Mouse (Mus musculus) CD4-positive, CD25-positive, alpha-beta regulatory T cell, adult 2 months (primary cell): Measurements from ENCODE around the gene Olfr10.

Experiments used
- DNase-seq: peaks from one replicate; pipeline ENCODE4 v3.0.0-alpha.2; 2012; ENCODE audit warnings: low read depth, low spot score

Olfr10 gene

DNA sequence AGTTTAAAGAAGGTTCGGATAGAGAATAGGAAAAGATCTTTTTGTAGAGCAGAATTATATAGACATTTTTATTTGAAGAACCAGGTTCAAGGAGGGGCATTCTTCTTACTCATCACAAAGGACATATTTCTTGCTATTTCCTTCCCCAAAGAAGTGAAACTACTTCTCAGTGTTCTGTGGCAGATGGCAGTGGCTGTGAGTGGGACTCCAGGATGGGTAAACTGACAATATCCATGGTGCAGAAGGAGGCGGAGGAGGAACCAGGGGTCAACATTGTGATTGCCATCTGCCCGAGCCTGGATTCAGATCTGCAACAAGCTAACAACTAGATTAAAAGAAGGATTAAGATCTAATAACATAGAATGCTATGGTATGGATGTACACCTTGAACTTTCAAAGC lies 22.2 kb downstream of the Olfr10 start:
- DNase-seq = no peak

DNA sequence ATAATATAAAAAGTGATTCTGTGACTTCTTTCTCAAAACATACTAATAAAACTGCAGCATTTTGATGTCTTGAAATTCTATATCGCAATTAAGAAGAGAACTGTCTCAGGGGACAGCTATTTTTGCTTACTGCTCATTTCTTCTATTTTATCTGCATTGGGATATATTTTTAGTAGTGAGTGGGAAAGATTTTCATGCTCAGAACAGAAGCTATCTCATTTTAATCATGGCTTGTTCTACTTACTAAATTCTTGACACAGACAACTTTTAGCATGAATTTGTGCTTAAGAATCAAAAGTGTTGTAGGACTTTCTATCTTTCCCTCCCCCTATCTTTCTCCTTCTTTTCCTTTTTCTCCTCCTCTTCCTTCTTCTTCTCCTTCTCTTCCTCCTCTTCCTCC lies 25.1 kb downstream of the Olfr10 start:
- DNase-seq = no peak

DNA sequence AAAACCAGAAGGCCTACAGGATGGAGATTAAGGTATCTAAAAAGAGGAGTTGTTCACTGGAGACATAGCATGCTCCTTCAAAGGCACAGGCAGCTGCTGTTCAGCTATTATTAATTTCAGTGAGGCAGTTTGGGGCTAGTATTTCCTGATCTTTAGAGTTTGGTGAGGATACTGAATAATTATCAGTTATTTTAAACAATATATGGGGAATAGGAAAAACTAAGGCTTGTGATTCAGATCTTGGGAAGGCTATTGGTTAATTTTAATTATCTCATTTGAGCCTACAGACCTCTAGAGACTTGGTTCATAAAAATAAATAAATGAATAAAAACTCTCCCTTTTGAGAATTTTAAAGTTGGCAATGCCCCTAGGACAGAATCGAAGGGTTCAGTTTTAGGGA lies 30.3 kb downstream of the Olfr10 start, which contains the start of gene Olfr1390:
Olfr1390 (plus strand) TSS at position 301 of the 400 bp plus-strand sequence.
- DNase-seq = no peak

DNA sequence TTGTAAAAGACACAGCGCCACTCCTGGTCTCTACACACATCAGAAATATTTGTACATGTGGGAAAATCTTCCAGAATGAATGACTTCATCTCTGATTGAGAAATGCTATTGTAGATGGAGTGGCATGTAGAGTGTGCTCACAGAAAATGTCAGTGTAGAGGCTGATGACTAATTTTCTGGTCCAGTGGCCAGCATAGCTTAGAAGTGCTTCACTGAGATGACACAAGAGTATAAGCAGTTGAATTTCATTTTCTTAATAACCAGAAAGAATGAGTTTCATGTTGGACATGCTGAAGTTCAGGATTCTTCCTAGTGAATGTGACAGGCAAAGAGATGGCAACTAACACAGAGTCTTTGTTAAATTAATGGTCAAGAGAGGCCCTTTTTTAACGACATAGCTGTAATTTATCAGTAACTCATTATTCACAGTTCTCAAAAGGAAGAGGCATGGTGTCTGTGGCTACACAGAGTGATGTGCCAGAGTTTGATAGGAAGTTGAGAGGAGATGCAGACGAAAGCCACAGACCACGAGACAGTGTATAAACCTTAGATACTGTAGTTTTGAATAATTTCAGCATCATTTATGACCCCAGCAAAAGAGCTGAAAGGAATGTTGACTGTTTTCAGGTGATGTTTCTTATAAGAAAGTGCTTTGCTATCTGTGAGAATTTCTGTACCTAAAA lies 32.8 kb downstream of the Olfr10 start:
- no peak for DNase-seq
